Mouse (Mus musculus) testis, adult 2 months (tissue): ENCODE results near the gene Rgs6.

ENCODE experiments used
- CTCF ChIP-seq: fragments of 200-500 bp; IDR thresholded peaks from 2 replicates; pipeline ENCODE4 v1.5.1; 2012; ENCODE audit warnings: low read depth, mild to moderate bottlenecking, inconsistent platforms, low read length, moderate library complexity; ENCODE audit not compliant: control insufficient read depth, insufficient read depth, insufficient replicate concordance
- POLR2A ChIP-seq: fragments of 200-500 bp; IDR thresholded peaks from 2 replicates; pipeline ENCODE4 v1.6.1; 2012; ENCODE audit warnings: low read depth, mild to moderate bottlenecking, inconsistent platforms, low read length, moderate library complexity; ENCODE audit not compliant: control insufficient read depth

- TF ChIP-seq CTCF (no peak), POLR2A (no peak)
Observed at GRCm38 (mm10) chr12:83100413-83100812, 512.3 kb downstream of the Rgs6 start.
